Mouse (Mus musculus): ENCODE results near the gene Sorbs2.

Sorbs2 gene

GRCm38 (mm10) chr8:45743739-45744138 is 236.2 kb downstream of the Sorbs2 start:
- DNase-seq (ENCODE audit: low read depth in 1 of 2, low spot score in 2 of 2) = no peak

GRCm38 (mm10) chr8:45751512-45752502 is 244.2 kb downstream of the Sorbs2 start:
- DNase-seq (ENCODE audit: low read depth in 1 of 2, low spot score in 2 of 2) = no peak

- DNase-seq (ENCODE audit: low read depth in 1 of 2, low spot score in 2 of 2) = no peak
Measured at GRCm38 (mm10) chr8:45755482-45755881, 247.9 kb downstream of the Sorbs2 start.

GRCm38 (mm10) chr8:45755972-45756371 is 248.4 kb downstream of the Sorbs2 start:
- no peak for DNase-seq (ENCODE audit: low read depth in 1 of 2, low spot score in 2 of 2)

GRCm38 (mm10) chr8:45760622-45761021 is 253.0 kb downstream of the Sorbs2 start:
- no peak for DNase-seq (ENCODE audit: low read depth in 1 of 2, low spot score in 2 of 2)

GRCm38 (mm10) chr8:45761053-45761452 is 253.5 kb downstream of the Sorbs2 start:
- no peak for DNase-seq (ENCODE audit: low read depth in 1 of 2, low spot score in 2 of 2)

GRCm38 (mm10) chr8:45762982-45763689 is 255.5 kb downstream of the Sorbs2 start:
- no peak for DNase-seq (ENCODE audit: low read depth in 1 of 2, low spot score in 2 of 2)

- DNase-seq (ENCODE audit: low read depth in 1 of 2, low spot score in 2 of 2) = no peak
Measured at GRCm38 (mm10) chr8:45763690-45764342, 256.2 kb downstream of the Sorbs2 start.

- no peak for DNase-seq (ENCODE audit: low read depth in 1 of 2, low spot score in 2 of 2)
Measured at GRCm38 (mm10) chr8:45766138-45766537, 258.6 kb downstream of the Sorbs2 start.

- DNase-seq (ENCODE audit: low read depth in 1 of 2, low spot score in 2 of 2) = no peak
Measured at GRCm38 (mm10) chr8:45774841-45775240, 267.3 kb downstream of the Sorbs2 start.

- no peak for DNase-seq (ENCODE audit: low read depth in 1 of 2, low spot score in 2 of 2)
Measured at GRCm38 (mm10) chr8:45775481-45775880, 267.9 kb downstream of the Sorbs2 start.

- DNase-seq (ENCODE audit: low read depth in 1 of 2, low spot score in 2 of 2) = no peak
Measured at GRCm38 (mm10) chr8:45776366-45776765, 268.8 kb downstream of the Sorbs2 start.

GRCm38 (mm10) chr8:45776977-45777376 is 269.4 kb downstream of the Sorbs2 start:
- DNase-seq (ENCODE audit: low read depth in 1 of 2, low spot score in 2 of 2) = no peak

- no peak for DNase-seq (ENCODE audit: low read depth in 1 of 2, low spot score in 2 of 2)
Measured at GRCm38 (mm10) chr8:45780585-45780984, 273.0 kb downstream of the Sorbs2 start.

- no peak for DNase-seq (ENCODE audit: low read depth in 1 of 2, low spot score in 2 of 2)
Measured at GRCm38 (mm10) chr8:45788610-45789009, 281.0 kb downstream of the Sorbs2 start.

GRCm38 (mm10) chr8:45794847-45795246 is 287.3 kb downstream of the Sorbs2 start:
- no peak for DNase-seq (ENCODE audit: low read depth in 1 of 2, low spot score in 2 of 2)

- no peak for DNase-seq (ENCODE audit: low read depth in 1 of 2, low spot score in 2 of 2)
Measured at GRCm38 (mm10) chr8:45796331-45796740, 288.7 kb downstream of the Sorbs2 start.

- no peak for DNase-seq (ENCODE audit: low read depth in 1 of 2, low spot score in 2 of 2)
Measured at GRCm38 (mm10) chr8:45799517-45799916, 291.9 kb downstream of the Sorbs2 start.

- DNase-seq (ENCODE audit: low read depth in 1 of 2, low spot score in 2 of 2) = no peak
Measured at GRCm38 (mm10) chr8:45808597-45808996, 301.0 kb downstream of the Sorbs2 start.

- no peak for DNase-seq (ENCODE audit: low read depth in 1 of 2, low spot score in 2 of 2)
Measured at GRCm38 (mm10) chr8:45816765-45817426, 309.3 kb downstream of the Sorbs2 start.

- DNase-seq (ENCODE audit: low read depth in 1 of 2, low spot score in 2 of 2) = no peak
Measured at GRCm38 (mm10) chr8:45821650-45822049, 314.1 kb downstream of the Sorbs2 start.
